Mouse (Mus musculus) heart, embryonic 16.5 days (tissue): ENCODE measurements around the gene Nelfe. TPM values are rescaled to one million over a fixed set of nuclear protein-coding genes. Genes with fewer than 3 reads are reported as not detected.
A peak's percentile ranks its signal among the peaks of the same experiment; 100 is the strongest.

Experiments
- ATAC-seq: fragments of 200-750 bp; cut with Nextera tagmentation; replicated peaks from 2 replicates; pipeline ENCODE4 v1.8.0; 2017; ENCODE audit warnings: moderate number of reproducible peaks; ENCODE audit not compliant: insufficient read depth, low FRiP score; ENCODE audit errors: extremely low read depth
- H3K27ac ChIP-seq: fragments of 300-500 bp; sonication (generic); 2 replicates; pipeline ENCODE4 v1.5.1; 2014; ENCODE audit warnings: mild to moderate bottlenecking, low read length, control low read depth, moderate library complexity
- H3K27me3 ChIP-seq: fragments of 300-500 bp; sonication (generic); 2 replicates; pipeline ENCODE4 v1.6.1; 2014; ENCODE audit warnings: low read length, mixed read lengths; ENCODE audit not compliant: control insufficient read depth, insufficient read depth
- H3K36me3 ChIP-seq: fragments of 300-500 bp; sonication (generic); 2 replicates; pipeline ENCODE4 v1.6.1; 2014; ENCODE audit not compliant: control insufficient read depth, insufficient read depth
- H3K4me1 ChIP-seq: fragments of 300-500 bp; sonication (generic); 2 replicates; pipeline ENCODE4 v1.6.1; 2014; ENCODE audit warnings: low read length, mixed read lengths; ENCODE audit not compliant: control insufficient read depth, insufficient read depth
- H3K4me2 ChIP-seq: fragments of 300-500 bp; sonication (generic); 2 replicates; pipeline ENCODE4 v1.6.1; 2014; ENCODE audit warnings: low read depth, mild to moderate bottlenecking, control low read depth, low read length
- H3K4me3 ChIP-seq: fragments of 300-500 bp; sonication (generic); 2 replicates; pipeline ENCODE4 v1.5.1; 2014; ENCODE audit warnings: mild to moderate bottlenecking, control low read depth, low read length
- H3K9ac ChIP-seq: fragments of 300-500 bp; sonication (generic); 2 replicates; pipeline ENCODE4 v1.6.1; 2014; ENCODE audit warnings: low read length, control low read depth
- H3K9me3 ChIP-seq: fragments of 300-500 bp; sonication (generic); replicated peaks from 2 replicates; pipeline ENCODE4 v1.6.1; 2016; ENCODE audit warnings: low read length; ENCODE audit not compliant: control insufficient read depth
- WGBS: fragments of 180-500 bp; shearing (Covaris S2); extraction: QIAGEN DNeasy Blood & Tissue Kit; methylation state at CpG from one replicate; pipeline ENCODE4 v1.1.7; 2014; 5-methylcytosine and 5-hydroxymethylcytosine counted together
- polyA plus RNA-seq: library from polyadenylated mRNA; unstranded; fragments of >200 nt; fragmentation: Nextera tagmentation; extraction: Ambion mirVana; gene quantifications from 2 replicates; pipeline ENCODE4 v1.2.1, GENCODE M21; 2015

Nelfe gene
- polyA plus RNA-seq, 1 experiment from 2014 or later: 64.3 TPM

- no peak overlapping the region for H3K27ac ChIP-seq
- H3K27me3 ChIP-seq: no peaks in the 10 kb centered on the region
- no peak overlapping the region for H3K9ac ChIP-seq
- peaks cover 25% of the 10 kb centered on the region for H3K36me3 ChIP-seq
- H3K4me3 ChIP-seq: no peak overlapping the region
- no peak for ATAC-seq
- H3K4me1 ChIP-seq: peaks cover 18% of the 10 kb centered on the region
- H3K9me3 ChIP-seq: no peaks in the 10 kb centered on the region
- WGBS: 87% methylated on average over 7 of the region's 7 CpGs
- H3K4me2 ChIP-seq: no peak overlapping the region
These were observed 11.4 kb upstream of the Nelfe start for GRCm38 (mm10) chr17:34838785-34839184.

GRCm38 (mm10) chr17:34840736-34841307 lies 9.4 kb upstream of the Nelfe start:
- no peak for ATAC-seq
- 80% methylated on average over 6 of the region's 6 CpGs for WGBS
- H3K4me2 ChIP-seq: no peak overlapping the region

GRCm38 (mm10) chr17:34844884-34845283 lies 5.3 kb upstream of the Nelfe start:
- Histone ChIP-seq H3K9me3 (no peaks in the 10 kb centered on the region), H3K4me1 (peaks cover 4% of the 10 kb centered on the region), H3K27ac (no peak overlapping the region), H3K27me3 (no peaks in the 10 kb centered on the region), H3K4me2 (no peak overlapping the region), H3K4me3 (no peak overlapping the region), H3K9ac (no peak overlapping the region), H3K36me3 (peaks cover 29% of the 10 kb centered on the region)
- ATAC-seq: no peak
- 87% methylated on average over 13 of the region's 13 CpGs for WGBS

More at GRCm38 (mm10) chr17:34840736-34841307, 9.4 kb upstream of the Nelfe start:
- Histone ChIP-seq H3K4me3 (no peak overlapping the region), H3K4me1 (peaks cover 15% of the 10 kb centered on the region), H3K36me3 (peaks cover 25% of the 10 kb centered on the region), H3K9ac (no peak overlapping the region), H3K27me3 (no peaks in the 10 kb centered on the region), H3K27ac (no peak overlapping the region), H3K9me3 (no peaks in the 10 kb centered on the region)

DNA sequence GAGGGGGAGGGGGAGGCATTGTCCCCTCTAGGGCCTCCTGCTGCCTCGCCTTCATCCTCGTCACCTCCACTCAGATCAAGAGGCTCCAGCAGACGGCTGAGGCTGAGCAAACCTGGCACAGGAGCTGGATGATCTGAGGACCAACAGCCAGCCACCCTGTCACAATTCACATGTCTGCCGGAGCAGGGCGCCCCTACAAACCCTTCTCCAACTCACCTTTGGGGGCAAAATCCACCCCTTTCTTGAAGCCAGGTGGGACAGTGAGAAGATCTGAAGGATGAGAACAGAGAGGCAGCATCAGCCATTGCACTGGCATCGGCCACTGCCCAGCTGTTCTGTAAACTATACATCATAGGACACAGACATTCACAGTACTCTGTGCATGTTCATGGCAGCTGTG lies 3.0 kb upstream of the Nelfe start:
- peaks cover 13% of the 10 kb centered on the region for H3K4me1 ChIP-seq
- H3K27ac ChIP-seq: no peak overlapping the region
- no peak overlapping the region for H3K4me3 ChIP-seq
- H3K9ac ChIP-seq: no peak overlapping the region
- WGBS: 86% methylated on average over 6 of the region's 6 CpGs
- ATAC-seq: no peak
- H3K4me2 ChIP-seq: no peak overlapping the region
- H3K27me3 ChIP-seq: no peaks in the 10 kb centered on the region
- H3K36me3 ChIP-seq: peaks cover 18% of the 10 kb centered on the region
- no peaks in the 10 kb centered on the region for H3K9me3 ChIP-seq

- H3K4me3 ChIP-seq: no peak overlapping the region
- no peak overlapping the region for H3K9ac ChIP-seq
- WGBS: 87% methylated on average over 7 of the region's 7 CpGs
- H3K27ac ChIP-seq: no peak overlapping the region
- H3K27me3 ChIP-seq: no peaks in the 10 kb centered on the region
- H3K36me3 ChIP-seq: peaks cover 22% of the 10 kb centered on the region
- H3K4me2 ChIP-seq: no peak overlapping the region
- peaks cover 13% of the 10 kb centered on the region for H3K4me1 ChIP-seq
- ATAC-seq: no peak
- no peaks in the 10 kb centered on the region for H3K9me3 ChIP-seq
These were observed 2.6 kb upstream of the Nelfe start for GRCm38 (mm10) chr17:34847615-34848014.

- ATAC-seq: peak; percentile 7; the same call in 1 of the 2 replicates
These were observed 430 bp downstream of the Nelfe start for GRCm38 (mm10) chr17:34850517-34851125.

DNA sequence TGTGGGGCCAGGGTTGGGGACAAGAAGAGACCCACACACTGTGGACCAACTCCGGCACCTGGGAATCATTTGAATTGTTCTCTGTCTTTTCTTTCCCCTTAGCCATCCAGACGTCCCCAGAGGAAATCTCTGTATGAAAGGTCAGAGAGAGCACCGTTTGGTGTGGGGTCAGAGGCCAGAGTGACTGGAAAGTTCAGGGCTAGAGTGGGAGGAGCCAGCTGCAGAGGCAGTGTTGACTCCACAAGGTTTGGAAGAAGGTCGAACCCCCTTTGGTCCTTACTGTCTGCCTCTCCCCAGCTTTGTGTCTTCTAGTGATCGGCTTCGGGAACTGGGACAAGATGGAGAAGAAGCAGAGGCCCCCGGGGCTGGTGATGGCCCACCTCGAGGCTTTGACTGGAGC lies 3.3 kb downstream of the Nelfe start:
- Histone ChIP-seq H3K4me3 (no peak overlapping the region), H3K36me3 (peaks cover 29% of the 10 kb centered on the region), H3K4me2 (no peak overlapping the region), H3K9me3 (no peaks in the 10 kb centered on the region), H3K27ac (no peak overlapping the region), H3K4me1 (peaks cover 13% of the 10 kb centered on the region), H3K9ac (no peak overlapping the region), H3K27me3 (no peaks in the 10 kb centered on the region)
- 78% methylated on average over 8 of the region's 8 CpGs for WGBS
- ATAC-seq: no peak

More at GRCm38 (mm10) chr17:34850517-34851125, 430 bp downstream of the Nelfe start:
- H3K36me3 ChIP-seq: peaks cover 33% of the 10 kb centered on the region
- H3K9me3 ChIP-seq: no peaks in the 10 kb centered on the region
- no peaks in the 10 kb centered on the region for H3K27me3 ChIP-seq
- peak overlapping the region; percentile 91 for H3K4me2 ChIP-seq
- peak overlapping the region; percentile 92 for H3K9ac ChIP-seq
- no peak overlapping the region for H3K27ac ChIP-seq
- H3K4me1 ChIP-seq: peaks cover 13% of the 10 kb centered on the region
- 1% methylated on average over 25 of the region's 25 CpGs for WGBS
- peak overlapping the region; percentile 86 for H3K4me3 ChIP-seq

GRCm38 (mm10) chr17:34854761-34855160 lies 4.6 kb downstream of the Nelfe start:
- peaks cover 29% of the 10 kb centered on the region for H3K36me3 ChIP-seq
- H3K4me2 ChIP-seq: no peak overlapping the region
- H3K9me3 ChIP-seq: no peaks in the 10 kb centered on the region
- WGBS: 72% methylated on average over 3 of the region's 3 CpGs
- no peak overlapping the region for H3K9ac ChIP-seq
- peaks cover 8% of the 10 kb centered on the region for H3K4me1 ChIP-seq
- no peak overlapping the region for H3K27ac ChIP-seq
- H3K4me3 ChIP-seq: no peak overlapping the region
- no peak for ATAC-seq
- H3K27me3 ChIP-seq: no peaks in the 10 kb centered on the region

DNA sequence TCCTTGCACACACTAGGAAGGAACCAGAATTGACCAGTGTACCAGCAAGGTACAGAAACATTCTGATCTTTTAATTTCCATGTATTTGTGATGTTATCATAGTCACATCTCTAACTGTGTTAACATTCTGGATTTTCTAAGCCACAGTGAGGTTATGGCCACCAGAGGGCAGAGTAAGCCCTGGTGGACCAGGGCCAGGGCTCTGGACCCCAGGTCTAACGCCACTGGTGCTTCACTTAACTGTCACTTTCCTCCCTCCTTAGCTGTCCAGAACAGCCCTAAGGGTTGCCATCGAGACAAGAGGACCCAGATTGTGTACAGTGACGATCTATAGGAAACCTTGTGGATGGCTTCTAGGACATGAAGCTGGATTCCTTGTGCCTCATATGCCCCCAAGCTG lies 5.6 kb downstream of the Nelfe start:
- no peaks in the 10 kb centered on the region for H3K27me3 ChIP-seq
- peak; percentile 20; the same call in 1 of the 2 replicates for ATAC-seq
- 26% methylated on average over 3 of the region's 3 CpGs for WGBS

More for the DNA sequence above, 5.6 kb downstream of the Nelfe start:
- Histone ChIP-seq H3K4me2 (no peak overlapping the region), H3K4me1 (peaks cover 7% of the 10 kb centered on the region), H3K9ac (no peak overlapping the region), H3K4me3 (no peak overlapping the region), H3K9me3 (no peaks in the 10 kb centered on the region), H3K36me3 (peaks cover 29% of the 10 kb centered on the region), H3K27ac (no peak overlapping the region)
